Comparison of ENCODE assay signal across 33 mouse cellular contexts in the genomic region with DNA sequence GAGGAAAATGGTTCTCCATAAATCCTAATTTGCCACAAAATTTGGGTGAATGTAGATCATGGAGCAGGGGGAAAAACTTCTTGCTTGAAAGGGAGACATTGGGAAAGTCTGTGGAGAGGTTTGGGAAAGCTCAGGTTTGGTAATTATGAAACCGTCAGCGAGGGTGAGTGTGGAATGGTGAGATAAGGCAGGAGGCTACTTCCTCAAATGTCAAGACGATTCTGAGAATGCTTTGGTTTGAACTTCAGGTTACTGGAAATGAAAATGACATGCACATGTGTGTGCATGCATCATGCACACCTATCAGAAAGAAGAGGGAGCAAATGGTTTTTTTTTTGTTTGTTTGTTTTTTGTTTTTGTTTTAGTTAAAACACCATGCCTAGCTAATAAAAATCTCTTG. TPM values are rescaled to one million over a fixed set of nuclear protein-coding genes. Genes with fewer than 3 reads are reported as not detected.
DNase-seq lines count a peak whose midpoint lies in the region; ATAC-seq lines count a peak whose summit lies in the region.
"Had no signal": no experiment of that assay in that cellular context is flagged by ENCODE, and none has a peak within 500 bp of the region (broad histone marks: within the 10 kb centered on the region; RNA-seq: fewer than 3 reads in every experiment).

No protein-coding gene starts in this region.

- no peak overlapping the region for H3K9ac ChIP-seq in midbrain, embryonic 11.5 days (ENCODE audit: low read length)
- no peak overlapping the region for H3K9ac ChIP-seq in midbrain, embryonic 13.5 days (replicated peaks)
- no peak overlapping the region for H3K9ac ChIP-seq in liver, embryonic 12.5 days
- H3K9ac ChIP-seq: embryonic facial prominence, embryonic 13.5 days; forebrain, embryonic 12.5 days; heart, embryonic 13.5 days; lung, embryonic 14.5 days; midbrain, embryonic 12.5 days; neural tube, embryonic 13.5 days; stomach, embryonic 15.5 days had no signal

- no peak overlapping the region for H3K4me2 ChIP-seq in midbrain, embryonic 11.5 days
- no peak overlapping the region for H3K4me2 ChIP-seq in midbrain, embryonic 13.5 days (replicated peaks)
- H3K4me2 ChIP-seq in liver, embryonic 12.5 days, result peak overlapping the region; percentile 25
- H3K4me2 ChIP-seq: embryonic facial prominence, embryonic 13.5 days; forebrain, embryonic 12.5 days; heart, embryonic 13.5 days; lung, embryonic 14.5 days; midbrain, embryonic 12.5 days; neural tube, embryonic 13.5 days; stomach, embryonic 15.5 days had no signal

- no peaks in the 10 kb centered on the region; the same call in 1 of the 2 replicates for H3K9me3 ChIP-seq in midbrain, embryonic 11.5 days (ENCODE audit: control insufficient read depth, low read length)
- H3K9me3 ChIP-seq in midbrain, embryonic 13.5 days, result peaks cover 10% of the 10 kb centered on the region; the same call in 1 of the 2 replicates
- H3K9me3 ChIP-seq in liver, embryonic 12.5 days (replicated peaks), result no peaks in the 10 kb centered on the region
- H3K9me3 ChIP-seq: heart, embryonic 13.5 days; stomach, embryonic 15.5 days had no signal

- peak; percentile 47 for DNase-seq in midbrain, embryonic 11.5 days (ENCODE audit: low spot score, missing footprints)
- DNase-seq in MEL-GATA-1-ER (ENCODE audit: extremely low read depth, low read depth), result peak; percentile 99
- peak; percentile 29 for DNase-seq in splenic B cell, adult 2 months (ENCODE audit: low read depth, low spot score)
- DNase-seq in adrenal gland, adult 18-20 months (ENCODE audit: low spot score in 2 of 2), result no peak
- no peak for DNase-seq in gastrocnemius, postnatal 10 days
- no peak for DNase-seq in ovary, postnatal 14 days (ENCODE audit: low spot score)
- DNase-seq: adrenal gland, adult 2 months; adrenal gland, postnatal 36 days; cerebellum, adult 9-10 months; gastrocnemius, postnatal 14 days; heart, adult 18-20 months; heart, postnatal 14 days; kidney, adult 2 months; kidney, postnatal 36 days; lung, embryonic 14.5 days; lung, postnatal 14 days; thymus, postnatal 14 days had no signal

- no peaks in the 10 kb centered on the region for H3K4me1 ChIP-seq in midbrain, embryonic 11.5 days (ENCODE audit: control insufficient read depth, insufficient read depth, low read length)
- H3K4me1 ChIP-seq in midbrain, embryonic 13.5 days (replicated peaks), result no peaks in the 10 kb centered on the region
- peaks cover 16% of the 10 kb centered on the region for H3K4me1 ChIP-seq in liver, embryonic 12.5 days
- H3K4me1 ChIP-seq: forebrain, embryonic 12.5 days; heart, embryonic 13.5 days; midbrain, embryonic 12.5 days; stomach, embryonic 15.5 days had no signal

- WGBS in midbrain, embryonic 11.5 days, result 89% methylated on average over 3 of the region's 3 CpGs
- 94% methylated on average over 3 of the region's 3 CpGs for WGBS in midbrain, embryonic 13.5 days
- 15% methylated on average over 3 of the region's 3 CpGs for WGBS in liver, embryonic 12.5 days (ENCODE audit: insufficient replicate concordance)

- H3K27me3 ChIP-seq in midbrain, embryonic 11.5 days (ENCODE audit: control insufficient read depth, insufficient read depth, low read length), result no peaks in the 10 kb centered on the region
- H3K27me3 ChIP-seq in midbrain, embryonic 13.5 days, result no peaks in the 10 kb centered on the region
- H3K27me3 ChIP-seq in liver, embryonic 12.5 days (replicated peaks), result no peaks in the 10 kb centered on the region
- no peaks in the 10 kb centered on the region for H3K27me3 ChIP-seq in splenic B cell, adult 2 months (ENCODE audit: control insufficient read depth, insufficient read depth, low read length, poor library complexity, severe bottlenecking)
- H3K27me3 ChIP-seq: embryonic facial prominence, embryonic 13.5 days; forebrain, embryonic 12.5 days; heart, embryonic 13.5 days; midbrain, embryonic 12.5 days; neural tube, embryonic 13.5 days; stomach, embryonic 15.5 days had no signal

- no peaks in the 10 kb centered on the region for H3K36me3 ChIP-seq in midbrain, embryonic 11.5 days (ENCODE audit: control insufficient read depth, insufficient read depth, low read length)
- no peaks in the 10 kb centered on the region for H3K36me3 ChIP-seq in midbrain, embryonic 13.5 days
- no peaks in the 10 kb centered on the region for H3K36me3 ChIP-seq in liver, embryonic 12.5 days
- no peaks in the 10 kb centered on the region for H3K36me3 ChIP-seq in splenic B cell, adult 2 months (ENCODE audit: control insufficient read depth, insufficient read depth, low read length, poor library complexity, severe bottlenecking)
- H3K36me3 ChIP-seq: embryonic facial prominence, embryonic 13.5 days; forebrain, embryonic 12.5 days; heart, embryonic 13.5 days; hindbrain, embryonic 10.5 days; midbrain, embryonic 12.5 days; neural tube, embryonic 13.5 days; stomach, embryonic 15.5 days had no signal

- no peak for ATAC-seq in midbrain, embryonic 11.5 days (ENCODE audit: low FRiP score)
- no peak for ATAC-seq in midbrain, embryonic 13.5 days
- ATAC-seq in liver, embryonic 12.5 days, result no peak
- ATAC-seq: hindbrain, embryonic 16.5 days had no signal

- H3K27ac ChIP-seq in midbrain, embryonic 11.5 days (ENCODE audit: low read depth, low read length), result no peak overlapping the region
- no peak overlapping the region for H3K27ac ChIP-seq in midbrain, embryonic 13.5 days
- no peak overlapping the region for H3K27ac ChIP-seq in liver, embryonic 12.5 days
- H3K27ac ChIP-seq: embryonic facial prominence, embryonic 13.5 days; forebrain, embryonic 12.5 days; heart, embryonic 13.5 days; hindbrain, embryonic 10.5 days; midbrain, embryonic 12.5 days; neural tube, embryonic 13.5 days; stomach, embryonic 15.5 days had no signal

- no peak overlapping the region for H3K4me3 ChIP-seq in midbrain, embryonic 11.5 days (ENCODE audit: low read depth, low read length)
- H3K4me3 ChIP-seq in midbrain, embryonic 13.5 days (replicated peaks), result no peak overlapping the region
- no peak overlapping the region for H3K4me3 ChIP-seq in liver, embryonic 12.5 days
- H3K4me3 ChIP-seq: embryonic facial prominence, embryonic 13.5 days; erythroblast, embryonic 14.5 days; forebrain, embryonic 12.5 days; heart, embryonic 13.5 days; hindbrain, embryonic 10.5 days; midbrain, embryonic 12.5 days; neural tube, embryonic 13.5 days; stomach, embryonic 15.5 days had no signal

RNA-seq across cellular contexts. Expression of a gene that starts 10.3 kb away (rescaled TPM):
- polyA plus RNA-seq in midbrain, embryonic 11.5 days (2014; fragmentation: Nextera tagmentation; extraction: Ambion mirVana), result not detected in 2 replicates
- 0.09 TPM in 1 of 2 replicates, not detected in the other for polyA plus RNA-seq in midbrain, embryonic 13.5 days (2015; fragmentation: Nextera tagmentation; extraction: Ambion mirVana)
- polyA plus RNA-seq in liver, embryonic 12.5 days (2016; fragmentation: Nextera tagmentation; extraction: Ambion mirVana), result 0.17 TPM in 1 of 2 replicates, not detected in the other
- total RNA-seq in adrenal gland, adult 18-20 months (2021), result not detected
- total RNA-seq in gastrocnemius, postnatal 10 days (2021), result not detected
- total RNA-seq: adrenal gland, adult 2 months; adrenal gland, postnatal 36 days; gastrocnemius, postnatal 14 days; heart, postnatal 14 days; layer of hippocampus, postnatal 25 days had no signal
- polyA plus RNA-seq: adrenal gland, adult 2 months; C2C12; embryonic facial prominence, embryonic 13.5 days; erythroblast, embryonic 14.5 days; heart, embryonic 13.5 days; hindbrain, embryonic 10.5 days; intestine, embryonic 14.5 days; kidney, embryonic 16.5 days; limb, embryonic 11.5 days; lung, embryonic 14.5 days; midbrain, embryonic 12.5 days; neural tube, embryonic 13.5 days; stomach, embryonic 15.5 days had no signal

RNA-seq across cellular contexts. Expression of a gene that starts 33.2 kb away (rescaled TPM):
- polyA plus RNA-seq in midbrain, embryonic 11.5 days (2014; fragmentation: Nextera tagmentation; extraction: Ambion mirVana), result 0.34 and 0.77 TPM in 2 replicates
- 0.27 and 0.70 TPM in 2 replicates for polyA plus RNA-seq in midbrain, embryonic 13.5 days (2015; fragmentation: Nextera tagmentation; extraction: Ambion mirVana)
- polyA plus RNA-seq in liver, embryonic 12.5 days (2016; fragmentation: Nextera tagmentation; extraction: Ambion mirVana), result 0.35 and 0.69 TPM in 2 replicates
- total RNA-seq in adrenal gland, adult 18-20 months (2021), result 1 to 10 TPM; 4.7 to 5.1 TPM
- under 1 TPM; 0.63 to 0.70 TPM for total RNA-seq in gastrocnemius, postnatal 10 days (2021)
- polyA plus RNA-seq: erythroblast, embryonic 14.5 days; limb, embryonic 11.5 days had no signal

RNA-seq across cellular contexts. Expression of a gene that starts 33.3 kb away (rescaled TPM):
- polyA plus RNA-seq in midbrain, embryonic 11.5 days (2014; fragmentation: Nextera tagmentation; extraction: Ambion mirVana), result 60.4 and 68.1 TPM in 2 replicates
- 93.9 and 97.1 TPM in 2 replicates for polyA plus RNA-seq in midbrain, embryonic 13.5 days (2015; fragmentation: Nextera tagmentation; extraction: Ambion mirVana)
- 37.7 and 40.8 TPM in 2 replicates for polyA plus RNA-seq in liver, embryonic 12.5 days (2016; fragmentation: Nextera tagmentation; extraction: Ambion mirVana)
- 10 to 100 TPM; 47.6 to 49.4 TPM for total RNA-seq in adrenal gland, adult 18-20 months (2021)
- total RNA-seq in gastrocnemius, postnatal 10 days (2021), result 10 to 100 TPM; 28.5 to 31.9 TPM

Comparison
In these comparisons a context has a peak if more than half of its experiments do, and no peak if none do; other contexts are left out.
1. DNase-seq: peak in midbrain, embryonic 11.5 days (single experiment), MEL-GATA-1-ER (single experiment) and splenic B cell, adult 2 months (single experiment); none in adrenal gland, adult 18-20 months (0 of 2), gastrocnemius, postnatal 10 days (single experiment) and ovary, postnatal 14 days (single experiment).